ENCODE assay signal across 9 mouse cellular contexts in genomic region chr2:148048484-148049129, GRCm38 (mm10). TPM values are rescaled to one million over a fixed set of nuclear protein-coding genes. Genes with fewer than 3 reads are reported as not detected.
A peak's percentile ranks its signal among the peaks of the same experiment; 100 is the strongest.
DNase-seq lines count a peak whose midpoint lies in the region; ATAC-seq lines count a peak whose summit lies in the region.
"Had no signal": no experiment of that assay in that cellular context is flagged by ENCODE, and none has a peak within 500 bp of the region (broad histone marks: within the 10 kb centered on the region; RNA-seq: fewer than 3 reads in every experiment).

No protein-coding gene starts in this region.

- peak; percentile 69 to 78 for DNase-seq in layer of hippocampus, postnatal 10 days (ENCODE audit: low spot score in 2 of 2)
- DNase-seq in layer of hippocampus, adult 9-11 months = no peak
- DNase-seq in cerebellum, adult 9-10 months = peak; percentile 14
- DNase-seq in gastrocnemius, postnatal 36 days = peak; percentile 31 to 34
- DNase-seq in urinary bladder, postnatal 36 days (ENCODE audit: low spot score in 2 of 2) = peak; percentile 60 to 66

- 0 out of 2 replicates have a peak overlapping the region, but pooled peaks have one; percentile 10 for H3K9ac ChIP-seq in intestine, embryonic 16.5 days (ENCODE audit: low read depth, low read length)
- H3K9ac ChIP-seq in liver, embryonic 15.5 days = no peak overlapping the region
- no peak overlapping the region for H3K9ac ChIP-seq in neural tube, embryonic 12.5 days

- no peaks in the 10 kb centered on the region for H3K36me3 ChIP-seq in intestine, embryonic 16.5 days (ENCODE audit: control insufficient read depth, insufficient read depth, low read length)
- H3K36me3 ChIP-seq in liver, embryonic 15.5 days (replicated peaks) = no peaks in the 10 kb centered on the region
- H3K36me3 ChIP-seq in neural tube, embryonic 12.5 days = no peaks in the 10 kb centered on the region

- no peak overlapping the region for H3K27ac ChIP-seq in intestine, embryonic 16.5 days (ENCODE audit: low read length)
- H3K27ac ChIP-seq in liver, embryonic 15.5 days (replicated peaks) = no peak overlapping the region
- no peak overlapping the region for H3K27ac ChIP-seq in neural tube, embryonic 12.5 days

- H3K9me3 ChIP-seq in intestine, embryonic 16.5 days (ENCODE audit: control insufficient read depth, low read length) = 0 out of 2 replicates have a peak, but pooled peaks cover 4% of the 10 kb centered on the region
- H3K9me3 ChIP-seq in liver, embryonic 15.5 days (replicated peaks) = no peaks in the 10 kb centered on the region
- H3K9me3 ChIP-seq in neural tube, embryonic 12.5 days = no peaks in the 10 kb centered on the region

- ATAC-seq in intestine, embryonic 16.5 days = peak; percentile 50
- ATAC-seq in liver, embryonic 15.5 days (ENCODE audit: insufficient read depth) = no peak
- ATAC-seq in neural tube, embryonic 12.5 days (ENCODE audit: low FRiP score, low read depth) = peak; percentile 39; the same call in 1 of the 2 replicates

- intact Hi-C loops in gastrocnemius, postnatal 36 days (cut with DNase I) = loop anchor here (10.0 kb wide), 1 partner anchor 244 kb away; no protein-coding TSS in a partner anchor

- under 1% methylated on average over 41 of the region's 41 CpGs for WGBS in intestine, embryonic 16.5 days
- WGBS in liver, embryonic 15.5 days (ENCODE audit: insufficient replicate concordance) = 2% methylated on average over 41 of the region's 41 CpGs
- WGBS in neural tube, embryonic 12.5 days = under 1% methylated on average over 41 of the region's 41 CpGs

- H3K4me2 ChIP-seq in intestine, embryonic 16.5 days (ENCODE audit: low read depth, low read length) = peak overlapping the region; percentile 65
- peak overlapping the region; percentile 55 for H3K4me2 ChIP-seq in liver, embryonic 15.5 days
- peak overlapping the region; percentile 42 for H3K4me2 ChIP-seq in neural tube, embryonic 12.5 days (replicated peaks)

- H3K4me3 ChIP-seq in intestine, embryonic 16.5 days (ENCODE audit: low read length) = peak overlapping the region; percentile 42
- peak overlapping the region; percentile 43 for H3K4me3 ChIP-seq in liver, embryonic 15.5 days (replicated peaks)
- no peak overlapping the region; the same call in 1 of the 2 replicates for H3K4me3 ChIP-seq in neural tube, embryonic 12.5 days

- peaks cover 17% of the 10 kb centered on the region for H3K4me1 ChIP-seq in intestine, embryonic 16.5 days (ENCODE audit: control insufficient read depth, insufficient read depth, low read length)
- H3K4me1 ChIP-seq in liver, embryonic 15.5 days (replicated peaks) = peaks cover 6% of the 10 kb centered on the region; the same call in 1 of the 2 replicates
- H3K4me1 ChIP-seq in neural tube, embryonic 12.5 days = no peaks in the 10 kb centered on the region

- H3K27me3 ChIP-seq in intestine, embryonic 16.5 days (replicated peaks; ENCODE audit: control insufficient read depth, insufficient read depth, low read length) = peaks cover 71% of the 10 kb centered on the region
- peaks cover 78% of the 10 kb centered on the region for H3K27me3 ChIP-seq in liver, embryonic 15.5 days
- H3K27me3 ChIP-seq in neural tube, embryonic 12.5 days (replicated peaks) = peaks cover 100% of the 10 kb centered on the region

RNA-seq across cellular contexts. Expression of gene Foxa2, which starts 1.8 kb away (rescaled TPM):
- not detected for total RNA-seq in layer of hippocampus, postnatal 10 days (2021)
- total RNA-seq in gastrocnemius, postnatal 36 days (2021) = not detected
- polyA plus RNA-seq in intestine, embryonic 16.5 days (2015; fragmentation: Nextera tagmentation; extraction: Ambion mirVana) = 3.4 and 4.1 TPM in 2 replicates
- 3.9 and 4.3 TPM in 2 replicates for polyA plus RNA-seq in liver, embryonic 15.5 days (2015; fragmentation: Nextera tagmentation; extraction: Ambion mirVana)
- 3.1 TPM in 2 replicates for polyA plus RNA-seq in neural tube, embryonic 12.5 days (2016; fragmentation: Nextera tagmentation; extraction: Ambion mirVana)
- total RNA-seq: neutrophil, adult 5-6 weeks had no signal
